Mouse (Mus musculus) hindbrain, embryonic 16.5 days (tissue): Measurements from ENCODE around the gene Rpl13a. TPM values are rescaled to one million over a fixed set of nuclear protein-coding genes. Genes with fewer than 3 reads are reported as not detected.

Source experiments
- microRNA counts: library from miRNA; unstranded; fragments of <30 nt; microRNA quantifications from one replicate; lab custom pipeline; 2016
- microRNA-seq: library from miRNA; unstranded; fragments of <30 nt; microRNA quantifications from one replicate; pipeline ENCODE4, GENCODE M21; 2017
- polyA plus RNA-seq: library from polyadenylated mRNA; unstranded; fragments of >200 nt; fragmentation: Nextera tagmentation; extraction: Ambion mirVana; gene quantifications from 2 replicates; pipeline ENCODE4 v1.2.1, GENCODE M21; 2015

Gene Rpl13a
- polyA plus RNA-seq, 1 experiment from 2014 or later = 622 TPM

MicroRNA genes within 50 kb of the gene (microRNA counts, 519-probe panel; counts per million panel counts)
- microRNA mmu-miR-150 (lab: Ali Mortazavi, UCI) = 2,813 counts per million, percentile 75 among the panel's probes with 10 or more counts

Small RNAs within 50 kb of the gene (microRNA-seq; reads per million reads assigned to microRNA genes)
- gene Mir150 (102 reads per million, percentile 49 among the genes with 10 or more reads in this experiment), gene Mir5121 (14.6 reads per million, percentile 30 among the genes with 10 or more reads in this experiment), gene Mir7055 (not detected)

Other genes with a start within 250 kb of the Rpl13a start
- 136 and 158 TPM in 2 replicates for gene Med25, start 236.0 kb downstream of the Rpl13a start, polyA plus RNA-seq
- 18.1 and 19.6 TPM in 2 replicates for gene Fuz, start 232.7 kb downstream of the Rpl13a start, polyA plus RNA-seq
- 128 and 133 TPM in 2 replicates for gene Ap2a1, start 199.3 kb downstream of the Rpl13a start, polyA plus RNA-seq
- 0.15 TPM in 1 of 2 replicates, not detected in the other for gene Tsks, start 185.6 kb downstream of the Rpl13a start, polyA plus RNA-seq
- 58.6 and 59.7 TPM in 2 replicates for gene Cpt1c, start 153.9 kb downstream of the Rpl13a start, polyA plus RNA-seq
- 629 and 637 TPM in 2 replicates for gene Prmt1, start 142.2 kb downstream of the Rpl13a start, polyA plus RNA-seq
- gene Irf3, start 131.1 kb downstream of the Rpl13a start, polyA plus RNA-seq = 63.5 and 65.4 TPM in 2 replicates
- gene Bcl2l12, start 130.0 kb downstream of the Rpl13a start, polyA plus RNA-seq = 10.2 and 15.7 TPM in 2 replicates
- gene Scaf1, start 112.4 kb downstream of the Rpl13a start, polyA plus RNA-seq = 38.6 and 47.1 TPM in 2 replicates
- 13.1 and 16.7 TPM in 2 replicates for gene Rras, start 110.8 kb downstream of the Rpl13a start, polyA plus RNA-seq
- 12.8 and 13.4 TPM in 2 replicates for gene Prr12, start 75.9 kb downstream of the Rpl13a start, polyA plus RNA-seq
- 68.8 and 69.0 TPM in 2 replicates for gene Nosip, start 66.3 kb downstream of the Rpl13a start, polyA plus RNA-seq
- 15.7 and 16.7 TPM in 2 replicates for gene Prrg2, start 66.1 kb downstream of the Rpl13a start, polyA plus RNA-seq
- 63.3 and 77.3 TPM in 2 replicates for gene Rcn3, start 36.5 kb downstream of the Rpl13a start, polyA plus RNA-seq
- gene Fcgrt, start 24.9 kb downstream of the Rpl13a start, polyA plus RNA-seq = 34.1 and 40.2 TPM in 2 replicates
- gene Rps11, start 4.3 kb downstream of the Rpl13a start, polyA plus RNA-seq = 698 and 709 TPM in 2 replicates
- 0.16 and 0.37 TPM in 2 replicates for gene Gm45713, start 7.5 kb upstream of the Rpl13a start, polyA plus RNA-seq
- 2.0 and 2.8 TPM in 2 replicates for gene Flt3l, start 7.7 kb upstream of the Rpl13a start, polyA plus RNA-seq
- 94.5 and 97.6 TPM in 2 replicates for gene Pih1d1, start 25.5 kb upstream of the Rpl13a start, polyA plus RNA-seq
- 18.8 and 22.9 TPM in 2 replicates for gene Aldh16a1, start 25.8 kb upstream of the Rpl13a start, polyA plus RNA-seq
- gene Slc17a7, start 35.2 kb upstream of the Rpl13a start, polyA plus RNA-seq = 1.1 and 1.5 TPM in 2 replicates
- gene Gfy, start 50.8 kb upstream of the Rpl13a start, polyA plus RNA-seq = not detected in 2 replicates
- gene Pth2, start 52.2 kb upstream of the Rpl13a start, polyA plus RNA-seq = 0.75 and 1.4 TPM in 2 replicates
- gene Ccdc155, start 76.1 kb upstream of the Rpl13a start, polyA plus RNA-seq = 0.54 and 0.65 TPM in 2 replicates
- 13.6 and 18.4 TPM in 2 replicates for gene Dkkl1, start 83.4 kb upstream of the Rpl13a start, polyA plus RNA-seq
- gene Tead2, start 87.0 kb upstream of the Rpl13a start, polyA plus RNA-seq = 46.9 and 54.1 TPM in 2 replicates
- 1.3 and 1.4 TPM in 2 replicates for gene Cd37, start 110.4 kb upstream of the Rpl13a start, polyA plus RNA-seq
- gene Slc6a16, start 112.3 kb upstream of the Rpl13a start, polyA plus RNA-seq = 0.89 and 2.0 TPM in 2 replicates
- not detected in 2 replicates for gene Slc6a21, start 148.8 kb upstream of the Rpl13a start, polyA plus RNA-seq
- gene Trpm4, start 205.0 kb upstream of the Rpl13a start, polyA plus RNA-seq = 13.3 and 14.2 TPM in 2 replicates
- 0.28 and 0.72 TPM in 2 replicates for gene Hrc, start 206.5 kb upstream of the Rpl13a start, polyA plus RNA-seq
- 28.5 and 28.6 TPM in 2 replicates for gene Ppfia3, start 238.3 kb upstream of the Rpl13a start, polyA plus RNA-seq
- 41.4 and 70.3 TPM in 2 replicates for gene Lin7b, start 241.8 kb upstream of the Rpl13a start, polyA plus RNA-seq